Mouse (Mus musculus) v-Abl transformed pro-B cells (cell line): ENCODE data around the gene Gpr107.

Source experiments
- in situ Hi-C, 2 experiments: fragments of 400-800 bp; cut with MboI; formaldehyde crosslinking; loops; one replicate each; pipeline ENCODE4 v1.15.1; 2025; ENCODE audit not compliant: unreplicated experiment in 2 of 2

The Gpr107 gene

GRCm38 (mm10) chr2:31151892-31152812, at the start of gene Gpr107:
Gene Gpr107, plus strand, starts transcription at chr2:31152316.
- in situ Hi-C loops, result loop anchor here (5.0 to 25.0 kb wide), 2 partner anchors 125 to 340 kb away; partner anchors contain the start of genes 1700001O22Rik (in 1 of the 2) and Ntmt1 (in 1 of the 2)

- in situ Hi-C loops, result no loop called here
These were observed 48.8 kb upstream of the Gpr107 start for GRCm38 (mm10) chr2:31103321-31103720.

- in situ Hi-C loops, result no loop called here
These were observed 46.8 kb upstream of the Gpr107 start for GRCm38 (mm10) chr2:31105279-31105678.

GRCm38 (mm10) chr2:31106004-31106403, 46.1 kb upstream of the Gpr107 start:
- in situ Hi-C loops, result no loop called here

GRCm38 (mm10) chr2:31106621-31107320, 45.3 kb upstream of the Gpr107 start:
- in situ Hi-C loops, result no loop called here

GRCm38 (mm10) chr2:31108186-31108585, 43.9 kb upstream of the Gpr107 start:
- in situ Hi-C loops, result no loop called here

GRCm38 (mm10) chr2:31109960-31110548, 42.1 kb upstream of the Gpr107 start:
- in situ Hi-C loops, result no loop called here

- in situ Hi-C loops, result no loop called here
These were observed 40.4 kb upstream of the Gpr107 start for GRCm38 (mm10) chr2:31111685-31112084.

GRCm38 (mm10) chr2:31114205-31114604, 37.9 kb upstream of the Gpr107 start:
- in situ Hi-C loops, result no loop called here

GRCm38 (mm10) chr2:31115091-31115942, 36.8 kb upstream of the Gpr107 start:
- in situ Hi-C loops, result no loop called here

GRCm38 (mm10) chr2:31115943-31116731, 36.0 kb upstream of the Gpr107 start:
- in situ Hi-C loops, result no loop called here

- in situ Hi-C loops, result no loop called here
These were observed 33.9 kb upstream of the Gpr107 start for GRCm38 (mm10) chr2:31118211-31118610.

- in situ Hi-C loops, result no loop called here
These were observed 33.3 kb upstream of the Gpr107 start for GRCm38 (mm10) chr2:31118639-31119380.

- in situ Hi-C loops, result no loop called here
These were observed 32.3 kb upstream of the Gpr107 start for GRCm38 (mm10) chr2:31119795-31120194.

GRCm38 (mm10) chr2:31121131-31121693, 30.9 kb upstream of the Gpr107 start:
- in situ Hi-C loops, result no loop called here

GRCm38 (mm10) chr2:31122806-31123205, 29.3 kb upstream of the Gpr107 start:
- in situ Hi-C loops, result no loop called here

GRCm38 (mm10) chr2:31123493-31123892, 28.6 kb upstream of the Gpr107 start:
- in situ Hi-C loops, result no loop called here

GRCm38 (mm10) chr2:31124694-31125093, 27.4 kb upstream of the Gpr107 start:
- in situ Hi-C loops, result no loop called here
